ENCODE assay signal across 8 mouse cellular contexts in the genomic region with DNA sequence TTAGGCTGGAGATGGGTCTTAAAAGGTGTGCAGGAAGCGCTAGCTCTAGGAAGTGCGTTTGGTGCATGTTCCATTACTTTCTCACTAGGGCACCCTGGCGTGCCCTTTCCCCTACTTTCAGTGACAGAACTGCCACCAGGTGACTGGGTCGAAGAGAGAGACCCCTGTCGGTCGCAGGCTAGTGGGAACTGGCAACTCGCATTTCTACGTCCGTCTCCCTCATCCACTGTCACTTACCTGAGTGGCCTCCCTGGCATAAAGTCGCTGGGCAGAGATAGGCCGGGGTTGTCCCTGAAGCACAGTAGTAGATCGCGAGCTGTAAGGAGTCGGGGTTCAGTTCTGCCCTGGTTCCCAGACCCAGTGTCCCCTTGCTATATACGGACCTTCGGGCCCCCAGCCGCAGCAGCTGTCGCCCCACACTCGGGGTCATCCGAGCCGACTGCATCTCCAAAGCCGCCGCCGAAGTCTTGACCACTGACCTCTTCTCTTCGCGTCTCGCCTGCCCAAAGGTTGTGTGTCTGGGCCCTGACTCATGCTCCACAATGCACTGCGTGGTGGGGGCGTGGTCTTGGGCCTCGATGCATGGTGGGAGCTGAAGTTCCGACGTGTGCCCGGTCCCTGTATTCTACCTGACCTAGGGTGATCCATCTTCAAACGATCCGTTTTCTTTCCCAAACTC. TPM values are rescaled to one million over a fixed set of nuclear protein-coding genes. Genes with fewer than 3 reads are reported as not detected.
DNase-seq lines count a peak whose midpoint lies in the region; ATAC-seq lines count a peak whose summit lies in the region.

A gene (minus strand): TSS at position 532 of the 679 bp plus-strand sequence.

- H3K4me3 ChIP-seq in hindbrain, embryonic 10.5 days = peak within 1 kb of the TSS; percentile 57

- H3K4me1 ChIP-seq in hindbrain, embryonic 10.5 days (replicated peaks) = peaks cover 59% of the 10 kb centered on the region

- under 1% methylated on average over 35 of the region's 35 CpGs for WGBS in hindbrain, embryonic 10.5 days

- H3K27ac ChIP-seq in hindbrain, embryonic 10.5 days = peak within 1 kb of the TSS; percentile 83

- peak; percentile 78 for ATAC-seq in frontal cortex, adult (ENCODE audit: low TSS enrichment)

- DNase-seq in Muller cell, postnatal 12 days (ENCODE audit: inconsistent ontology term) = peak; percentile 91
- peak; percentile 93 for DNase-seq in cerebellum, adult 9-10 months
- peak; percentile 86 for DNase-seq in hindbrain, embryonic 10.5 days (ENCODE audit: low spot score)
- peak; percentile 79 to 89 for DNase-seq in layer of hippocampus, postnatal 14 days (ENCODE audit: low spot score in 2 of 2)
- DNase-seq in lung, postnatal 14 days = peak; percentile 87
- peak; percentile 86 for DNase-seq in ovary, postnatal 36 days (ENCODE audit: low spot score)
- peak; percentile 90 for DNase-seq in thymus, postnatal 14 days

- H3K9me3 ChIP-seq in hindbrain, embryonic 10.5 days = no peaks in the 10 kb centered on the region

- H3K36me3 ChIP-seq in hindbrain, embryonic 10.5 days = peaks cover 45% of the 10 kb centered on the region

- H3K27me3 ChIP-seq in hindbrain, embryonic 10.5 days (ENCODE audit: insufficient read depth, poor library complexity, severe bottlenecking) = no peaks in the 10 kb centered on the region

RNA-seq across cellular contexts. Expression of the gene that starts here (rescaled TPM):
- polyA plus RNA-seq in hindbrain, embryonic 10.5 days (2016; fragmentation: Nextera tagmentation; extraction: Ambion mirVana) = 44.9 and 51.7 TPM in 2 replicates
- total RNA-seq in layer of hippocampus, postnatal 14 days (2021) = 10 to 100 TPM; 62.3 to 69.2 TPM

Comparison
In these comparisons a context has a peak if more than half of its experiments do, and no peak if none do; other contexts are left out.
1. Peak in every context shown above with its lines: DNase-seq, ATAC-seq, H3K4me3 ChIP-seq and H3K27ac ChIP-seq.